Mouse (Mus musculus) bone marrow macrophage, adult 2 months (primary cell): ENCODE measurements around the gene Intu. TPM values are rescaled to one million over a fixed set of nuclear protein-coding genes. Genes with fewer than 3 reads are reported as not detected.

ENCODE experiments used
- H3K27ac ChIP-seq: 2 replicates; pipeline ENCODE4 v1.5.1; 2012; ENCODE audit warnings: low read depth, low read length; ENCODE audit not compliant: insufficient read depth
- H3K4me1 ChIP-seq: 2 replicates; pipeline ENCODE4 v1.6.1; 2012; ENCODE audit warnings: low read length; ENCODE audit not compliant: control insufficient read depth, insufficient read depth
- H3K4me3 ChIP-seq: 2 replicates; pipeline ENCODE4 v1.5.1; 2012; ENCODE audit warnings: mild to moderate bottlenecking, low read length, moderate library complexity; ENCODE audit not compliant: insufficient read depth
- CTCF ChIP-seq: IDR thresholded peaks from 2 replicates; pipeline ENCODE4 v1.5.1; 2012; ENCODE audit warnings: low read depth, mild to moderate bottlenecking, low read length, moderate library complexity
- POLR2A ChIP-seq: IDR thresholded peaks from 2 replicates; pipeline ENCODE4 v1.6.1; 2012; ENCODE audit warnings: mild to moderate bottlenecking, low read depth, low read length, borderline replicate concordance
- polyA plus RNA-seq: library from polyadenylated mRNA; stranded (reverse); fragments of >200 nt; gene quantifications from 2 replicates; pipeline ENCODE4 v1.2.4, GENCODE M21; 2012; ENCODE audit not compliant: missing spikeins, insufficient read depth, insufficient read length

Gene Intu
- 2.7 and 2.8 TPM in 2 replicates for polyA plus RNA-seq

GRCm38 (mm10) chr3:40531286-40532141 is at the start of gene Intu:
Gene Intu (plus strand): TSS chr3:40531286.
- H3K4me3 ChIP-seq = peak within 1 kb of the TSS; percentile 67
- H3K27ac ChIP-seq = no peak within 1 kb of the TSS
- TF ChIP-seq CTCF = peak; percentile 36
- TF ChIP-seq POLR2A = no peak
- H3K4me1 ChIP-seq = peaks cover 16% of the 10 kb centered on the region

DNA sequence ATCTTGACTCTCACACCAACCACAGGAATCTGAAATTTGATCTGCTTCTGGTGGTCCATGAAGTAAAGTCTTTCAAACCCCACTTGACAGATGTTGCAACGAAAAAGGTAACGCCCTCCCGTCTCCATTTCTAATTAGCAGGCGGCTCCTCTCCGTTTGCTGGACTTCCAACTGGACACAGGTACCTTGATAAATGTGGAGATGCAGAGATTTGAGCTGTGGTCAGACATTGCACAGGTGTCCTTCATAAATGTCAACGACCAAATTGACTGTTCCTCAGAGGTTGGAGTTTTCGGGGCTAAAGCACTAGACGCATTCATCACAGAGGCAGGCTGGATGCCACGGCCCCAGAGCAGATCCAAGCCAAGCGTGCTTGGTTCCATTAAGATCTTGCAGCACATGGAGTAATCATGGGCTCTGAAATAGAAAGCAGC is 47.8 kb upstream of the Intu start:
- H3K4me1 ChIP-seq = no peaks in the 10 kb centered on the region
- TF ChIP-seq CTCF = no peak
- no peak for TF ChIP-seq POLR2A
- no peak overlapping the region for H3K4me3 ChIP-seq
- no peak overlapping the region for H3K27ac ChIP-seq

- Histone ChIP-seq H3K4me3 (no peak overlapping the region), H3K27ac (no peak overlapping the region), H3K4me1 (no peaks in the 10 kb centered on the region)
- TF ChIP-seq CTCF = no peak
- TF ChIP-seq POLR2A = no peak
Observed at GRCm38 (mm10) chr3:40487381-40487780, 43.7 kb upstream of the Intu start.

DNA sequence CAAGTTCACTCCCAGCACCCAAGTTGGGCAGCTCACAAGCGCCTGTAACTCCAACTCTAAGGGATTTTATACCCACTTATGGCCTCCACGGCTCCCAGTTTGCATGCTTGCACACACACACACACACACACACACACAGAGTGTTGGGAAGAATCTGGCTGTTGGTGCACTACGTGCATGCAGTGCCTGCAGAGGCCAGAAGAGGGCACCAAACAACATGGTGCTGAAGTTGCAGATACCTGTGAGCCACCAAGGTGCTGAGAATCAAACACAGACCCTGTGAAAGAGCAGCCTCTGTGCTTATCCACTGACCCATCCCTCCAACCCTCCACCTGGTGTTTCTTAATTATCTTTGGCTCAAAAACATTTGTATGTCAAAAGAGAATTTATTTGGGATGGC is 39.3 kb upstream of the Intu start:
- H3K27ac ChIP-seq = no peak overlapping the region
- TF ChIP-seq CTCF (no peak), POLR2A (no peak)
- no peak overlapping the region for H3K4me3 ChIP-seq
- H3K4me1 ChIP-seq = no peaks in the 10 kb centered on the region

DNA sequence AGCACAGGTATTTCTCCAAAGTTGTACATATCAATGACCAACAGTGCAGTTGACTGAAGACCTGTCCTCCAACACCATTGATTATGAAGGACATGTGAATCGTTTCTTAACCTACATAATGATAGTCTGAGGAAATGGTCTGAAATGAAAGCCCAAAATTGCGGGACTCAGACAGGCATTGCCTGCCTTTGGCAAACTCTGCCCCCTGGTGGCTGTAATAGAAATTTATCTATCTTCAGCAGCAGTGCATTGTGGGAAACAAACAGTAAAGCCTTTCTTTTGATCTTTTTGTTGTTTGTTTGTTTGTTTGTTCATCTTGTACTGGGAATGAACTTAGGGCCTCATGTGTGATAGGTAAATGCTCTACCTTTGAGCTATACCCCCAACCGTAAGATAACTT is 32.2 kb upstream of the Intu start:
- H3K27ac ChIP-seq = no peak overlapping the region
- H3K4me1 ChIP-seq = peaks cover 4% of the 10 kb centered on the region; the same call in 1 of the 2 replicates
- TF ChIP-seq CTCF (no peak), POLR2A (no peak)
- no peak overlapping the region for H3K4me3 ChIP-seq

DNA sequence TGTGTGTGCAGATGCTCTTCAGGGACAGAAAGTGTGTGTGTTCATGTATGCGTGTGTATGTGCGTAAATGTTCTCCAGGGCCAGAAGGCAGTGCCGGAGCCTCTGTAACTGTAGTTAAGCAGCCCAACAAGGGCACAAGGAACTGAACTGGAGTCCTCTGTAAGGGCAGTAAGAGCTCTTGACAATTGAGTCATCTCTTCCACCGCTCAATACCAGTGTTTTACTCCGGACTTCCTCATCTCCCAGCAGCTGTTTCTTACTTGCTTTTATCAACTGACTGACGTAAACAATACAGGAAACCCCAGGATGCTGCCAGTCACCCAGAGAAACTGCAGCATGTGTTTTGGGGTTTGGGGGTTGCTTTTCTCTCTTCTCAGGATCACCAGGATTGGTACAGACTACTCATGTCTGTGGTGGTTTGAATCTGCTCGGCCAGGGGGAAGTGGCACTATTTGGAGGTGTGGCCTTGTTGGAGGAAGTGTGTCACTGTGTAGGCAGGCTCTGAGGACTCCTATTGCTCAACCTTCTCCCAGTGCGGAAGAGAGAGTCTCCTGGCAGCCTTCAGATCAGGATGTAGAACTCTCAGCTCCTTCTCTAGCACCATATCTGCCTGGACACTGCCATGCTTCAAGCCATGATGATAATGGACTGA is 30.8 kb upstream of the Intu start:
- no peak for TF ChIP-seq POLR2A
- no peak for TF ChIP-seq CTCF
- H3K4me1 ChIP-seq = peaks cover 4% of the 10 kb centered on the region; the same call in 1 of the 2 replicates
- H3K27ac ChIP-seq = peak overlapping the region; percentile 88
- H3K4me3 ChIP-seq = peak overlapping the region; percentile 31

- TF ChIP-seq POLR2A (no peak), CTCF (no peak)
- H3K27ac ChIP-seq = no peak overlapping the region
- H3K4me3 ChIP-seq = no peak overlapping the region
- peaks cover 4% of the 10 kb centered on the region; the same call in 1 of the 2 replicates for H3K4me1 ChIP-seq
Observed at GRCm38 (mm10) chr3:40504377-40504776, 26.7 kb upstream of the Intu start.

- no peaks in the 10 kb centered on the region for H3K4me1 ChIP-seq
- no peak overlapping the region for H3K4me3 ChIP-seq
- TF ChIP-seq POLR2A = no peak
- H3K27ac ChIP-seq = no peak overlapping the region
Observed at GRCm38 (mm10) chr3:40505451-40506014, 25.6 kb upstream of the Intu start.

DNA sequence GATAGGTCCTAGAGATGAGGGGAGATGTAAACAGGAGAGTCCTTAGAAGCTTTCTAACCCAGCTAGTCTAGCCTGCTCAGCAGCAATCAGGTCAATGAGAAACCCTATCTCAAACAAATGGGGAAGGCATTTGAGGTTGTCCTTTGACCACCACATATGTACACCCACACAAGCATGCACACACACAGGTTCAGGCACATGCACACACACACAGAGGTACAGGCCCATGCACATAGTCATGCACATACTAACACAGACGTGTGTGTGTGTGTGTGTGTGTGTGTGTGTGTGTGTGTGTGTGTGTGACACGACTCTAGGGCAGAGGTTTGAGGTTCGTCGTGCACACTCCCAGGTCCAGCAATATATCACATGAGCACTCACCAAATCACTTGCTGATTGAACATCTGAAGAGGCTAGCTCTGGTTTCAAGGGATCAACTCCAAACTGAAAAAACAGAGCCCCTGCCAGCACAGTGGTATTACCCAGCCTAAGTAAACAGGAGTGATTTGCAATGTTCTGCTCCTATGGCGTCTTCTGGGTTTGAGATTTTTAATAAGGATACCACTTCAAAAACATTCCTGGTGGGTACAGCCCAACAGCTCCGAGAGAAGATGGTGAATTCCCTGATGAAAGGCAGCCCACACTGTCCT is 22.0 kb upstream of the Intu start:
- Histone ChIP-seq H3K27ac (no peak overlapping the region), H3K4me1 (peaks cover 3% of the 10 kb centered on the region), H3K4me3 (no peak overlapping the region)
- no peak for TF ChIP-seq CTCF
- no peak for TF ChIP-seq POLR2A
